ENCODE assay signal across 23 mouse cellular contexts in the genomic region with DNA sequence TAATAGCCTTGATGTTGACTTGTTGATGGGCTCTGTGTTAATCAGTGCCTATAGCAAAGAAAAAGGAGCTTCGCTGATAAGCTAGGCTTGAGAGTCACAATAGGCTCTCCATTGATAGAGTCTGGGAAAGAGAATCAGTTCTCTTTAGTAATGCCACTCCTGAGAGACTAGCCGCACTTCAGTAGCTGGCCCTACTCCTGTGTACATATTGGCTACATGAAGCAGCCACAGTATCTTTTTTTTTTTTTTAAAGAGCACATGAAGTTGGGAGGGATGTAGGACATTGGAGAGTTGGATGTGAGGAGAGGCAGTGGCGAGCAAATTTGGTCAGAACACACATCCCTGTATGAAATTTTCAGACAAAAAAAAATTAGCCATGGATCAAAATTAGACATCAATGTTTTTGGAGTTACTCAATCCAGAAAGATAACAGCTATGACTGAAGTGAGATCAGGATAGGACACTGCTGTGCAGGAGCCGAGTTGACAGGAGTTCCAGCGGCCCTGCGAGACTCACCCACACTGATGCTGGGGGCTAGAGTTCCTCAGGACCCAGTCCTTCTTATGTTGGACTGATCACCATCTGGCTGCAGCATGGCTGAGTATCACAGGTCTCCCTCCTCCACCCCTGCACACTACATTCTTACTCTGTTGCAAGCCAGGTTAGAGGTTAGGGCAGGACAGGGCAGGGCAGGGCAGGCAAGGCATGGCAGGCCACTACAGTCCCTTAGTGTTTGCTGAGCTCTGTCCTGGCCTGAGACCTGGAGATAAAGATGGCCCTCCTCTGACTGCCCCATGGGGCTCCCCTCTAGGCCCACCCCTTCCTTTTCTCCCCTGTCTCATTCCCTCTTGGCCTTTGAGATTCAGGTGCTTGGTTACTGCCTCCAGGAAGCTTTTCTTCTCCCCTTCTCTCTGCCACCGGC. TPM values are rescaled to one million over a fixed set of nuclear protein-coding genes. Genes with fewer than 3 reads are reported as not detected.
DNase-seq lines count a peak whose midpoint lies in the region; ATAC-seq lines count a peak whose summit lies in the region.
"Had no signal": no experiment of that assay in that cellular context is flagged by ENCODE, and none has a peak within 500 bp of the region (broad histone marks: within the 10 kb centered on the region; RNA-seq: fewer than 3 reads in every experiment).

No protein-coding gene starts in this region.

- peak; percentile 60 for ATAC-seq in liver, embryonic 15.5 days (ENCODE audit: insufficient read depth)

- H3K27ac ChIP-seq in liver, embryonic 15.5 days (replicated peaks), result peak overlapping the region; percentile 67
- H3K27ac ChIP-seq: hindbrain, embryonic 13.5 days; limb, embryonic 13.5 days; midbrain, embryonic 10.5 days; neural tube, embryonic 13.5 days had no signal

- peaks cover 7% of the 10 kb centered on the region; the same call in 1 of the 2 replicates for H3K36me3 ChIP-seq in liver, embryonic 15.5 days (replicated peaks)
- H3K36me3 ChIP-seq: hindbrain, embryonic 13.5 days; limb, embryonic 13.5 days; midbrain, embryonic 10.5 days; neural tube, embryonic 13.5 days had no signal

- 55% methylated on average over 7 of the region's 7 CpGs for WGBS in liver, embryonic 15.5 days (ENCODE audit: insufficient replicate concordance)

- H3K9ac ChIP-seq in liver, embryonic 15.5 days, result no peak overlapping the region
- H3K9ac ChIP-seq: hindbrain, embryonic 13.5 days; limb, embryonic 13.5 days; neural tube, embryonic 13.5 days had no signal

- H3K4me2 ChIP-seq in liver, embryonic 15.5 days, result peak overlapping the region; percentile 48
- H3K4me2 ChIP-seq: hindbrain, embryonic 13.5 days; limb, embryonic 13.5 days; neural tube, embryonic 13.5 days had no signal

- H3K4me3 ChIP-seq in liver, embryonic 15.5 days (replicated peaks), result peak overlapping the region; percentile 38
- H3K4me3 ChIP-seq: hindbrain, embryonic 13.5 days; limb, embryonic 13.5 days; midbrain, embryonic 10.5 days; neural tube, embryonic 13.5 days had no signal

- H3K27me3 ChIP-seq in liver, embryonic 15.5 days, result no peaks in the 10 kb centered on the region
- H3K27me3 ChIP-seq: hindbrain, embryonic 13.5 days; limb, embryonic 13.5 days; neural tube, embryonic 13.5 days had no signal

- H3K4me1 ChIP-seq in liver, embryonic 15.5 days (replicated peaks), result peaks cover 5% of the 10 kb centered on the region
- H3K4me1 ChIP-seq: hindbrain, embryonic 13.5 days; limb, embryonic 13.5 days; midbrain, embryonic 10.5 days; neural tube, embryonic 13.5 days had no signal

- DNase-seq in heart, adult 11 months, result peak; percentile 77
- DNase-seq in heart, adult 8-10 months (ENCODE audit: low spot score), result no peak
- DNase-seq in liver, result peak; percentile 17
- DNase-seq in lung, postnatal 14 days, result peak; percentile 7
- DNase-seq in left cerebral cortex, postnatal 14 days (ENCODE audit: low spot score in 2 of 2), result no peak
- DNase-seq in layer of hippocampus, adult 11-12 months (ENCODE audit: low spot score), result no peak
- DNase-seq: cerebellum, adult 9-11 months; gastrocnemius, postnatal 14 days; heart, postnatal 10 days; kidney, adult 11 months; kidney, postnatal 10 days; right cerebral cortex, postnatal 25 days; thymus, postnatal 25 days had no signal

- H3K9me3 ChIP-seq in liver, embryonic 15.5 days (replicated peaks), result no peaks in the 10 kb centered on the region
- H3K9me3 ChIP-seq: hindbrain, embryonic 13.5 days; midbrain, embryonic 10.5 days; neural tube, embryonic 13.5 days had no signal

- intact Hi-C loops in left cerebral cortex, postnatal 14 days (cut with DNase I), result no loop called here

RNA-seq across cellular contexts. Expression of a gene that starts 1.6 kb away (rescaled TPM):
- total RNA-seq in heart, adult 8-10 months (2022), result not detected
- polyA plus RNA-seq in liver, embryonic 15.5 days (2015; fragmentation: Nextera tagmentation; extraction: Ambion mirVana), result 1,444 and 1,483 TPM in 2 replicates
- not detected for total RNA-seq in left cerebral cortex, postnatal 14 days (2021)
- total RNA-seq: gastrocnemius, postnatal 14 days; heart, postnatal 10 days; left cerebral cortex, adult 8-10 months had no signal
- polyA plus RNA-seq: forebrain, embryonic 11.5 days; hindbrain, embryonic 13.5 days; midbrain, embryonic 10.5 days had no signal

RNA-seq across cellular contexts. Expression of a gene that starts 20.6 kb away (rescaled TPM):
- not detected for total RNA-seq in heart, adult 8-10 months (2022)
- polyA plus RNA-seq in liver, embryonic 15.5 days (2015; fragmentation: Nextera tagmentation; extraction: Ambion mirVana), result 0.17 TPM in 1 of 2 replicates, not detected in the other
- total RNA-seq in left cerebral cortex, postnatal 14 days (2021), result not detected
- total RNA-seq: adrenal gland, postnatal 4 days; gastrocnemius, postnatal 14 days; heart, postnatal 10 days; left cerebral cortex, adult 8-10 months had no signal
- polyA plus RNA-seq: embryonic facial prominence, embryonic 14.5 days; forebrain, embryonic 11.5 days; hindbrain, embryonic 13.5 days; limb, embryonic 13.5 days; midbrain, embryonic 10.5 days; neural tube, embryonic 13.5 days had no signal

RNA-seq across cellular contexts. Expression of a gene that starts 24.1 kb away (rescaled TPM):
- total RNA-seq in heart, adult 8-10 months (2022), result not detected
- 44.0 and 44.7 TPM in 2 replicates for polyA plus RNA-seq in liver, embryonic 15.5 days (2015; fragmentation: Nextera tagmentation; extraction: Ambion mirVana)
- not detected for total RNA-seq in left cerebral cortex, postnatal 14 days (2021)
- total RNA-seq: gastrocnemius, postnatal 14 days; heart, postnatal 10 days; left cerebral cortex, adult 8-10 months had no signal
- polyA plus RNA-seq: embryonic facial prominence, embryonic 14.5 days; forebrain, embryonic 11.5 days; hindbrain, embryonic 13.5 days; limb, embryonic 13.5 days; midbrain, embryonic 10.5 days; neural tube, embryonic 13.5 days; testis, adult 2 months had no signal

RNA-seq across cellular contexts. Expression of a gene that starts 39.9 kb away (rescaled TPM):
- not detected for total RNA-seq in heart, adult 8-10 months (2022)
- 0.05 TPM in 2 replicates for polyA plus RNA-seq in liver, embryonic 15.5 days (2015; fragmentation: Nextera tagmentation; extraction: Ambion mirVana)
- not detected for total RNA-seq in left cerebral cortex, postnatal 14 days (2021)
- total RNA-seq: adrenal gland, postnatal 4 days; gastrocnemius, postnatal 14 days; heart, postnatal 10 days; left cerebral cortex, adult 8-10 months had no signal
- polyA plus RNA-seq: embryonic facial prominence, embryonic 14.5 days; forebrain, embryonic 11.5 days; hindbrain, embryonic 13.5 days; limb, embryonic 13.5 days; midbrain, embryonic 10.5 days; neural tube, embryonic 13.5 days had no signal

Comparison
In these comparisons a context has a peak if more than half of its experiments do, and no peak if none do; other contexts are left out.
1. DNase-seq: peak in heart, adult 11 months (single experiment), liver (single experiment) and lung, postnatal 14 days (single experiment); none in heart, adult 8-10 months (single experiment), left cerebral cortex, postnatal 14 days (0 of 2) and layer of hippocampus, adult 11-12 months (single experiment).